Mouse (Mus musculus) forebrain, embryonic 16.5 days (tissue): ENCODE measurements at regions not wholly inside any gene's neighbourhood (a gene's known extent, or its start where the extent isn't known, plus 50 kb on each side); places are given as distances from the start of the nearest gene placed in this dataset.
A peak's percentile ranks its signal among the peaks of the same experiment; 100 is the strongest.

Experiments
- ATAC-seq: fragments of 200-750 bp; cut with Nextera tagmentation; 2 replicates; pipeline ENCODE4 v1.8.0; 2017; ENCODE audit warnings: mild to moderate bottlenecking, moderate library complexity
- H3K27ac ChIP-seq: fragments of 300-500 bp; sonication (generic); 2 replicates; pipeline ENCODE4 v1.5.1; 2014; ENCODE audit warnings: low read length, control low read depth
- H3K27me3 ChIP-seq: fragments of 300-500 bp; sonication (generic); replicated peaks from 2 replicates; pipeline ENCODE4 v1.6.1; 2014; ENCODE audit warnings: low read length; ENCODE audit not compliant: control insufficient read depth, insufficient read depth
- H3K36me3 ChIP-seq: fragments of 300-500 bp; sonication (generic); 2 replicates; pipeline ENCODE4 v1.6.1; 2014; ENCODE audit not compliant: control insufficient read depth, insufficient read depth
- H3K4me1 ChIP-seq: fragments of 300-500 bp; sonication (generic); replicated peaks from 2 replicates; pipeline ENCODE4 v1.6.1; 2014; ENCODE audit warnings: low read length; ENCODE audit not compliant: control insufficient read depth, insufficient read depth
- H3K4me2 ChIP-seq: fragments of 300-500 bp; sonication (generic); 2 replicates; pipeline ENCODE4 v1.6.1; 2014; ENCODE audit warnings: mild to moderate bottlenecking, low read length, control low read depth
- H3K4me3 ChIP-seq: fragments of 300-500 bp; sonication (generic); replicated peaks from 2 replicates; pipeline ENCODE4 v1.5.1; 2014; ENCODE audit warnings: mild to moderate bottlenecking, low read length, control low read depth
- H3K9ac ChIP-seq: fragments of 300-500 bp; sonication (generic); replicated peaks from 2 replicates; pipeline ENCODE4 v1.6.1; 2014; ENCODE audit warnings: low read depth, low read length, control low read depth
- H3K9me3 ChIP-seq: fragments of 300-500 bp; sonication (generic); 2 replicates; pipeline ENCODE4 v1.6.1; 2016; ENCODE audit warnings: low read length; ENCODE audit not compliant: control insufficient read depth
- WGBS: fragments of 180-500 bp; shearing (Covaris S2); extraction: QIAGEN DNeasy Blood & Tissue Kit; methylation state at CpG from one replicate; pipeline ENCODE4 v1.1.7; 2014; 5-methylcytosine and 5-hydroxymethylcytosine counted together

DNA sequence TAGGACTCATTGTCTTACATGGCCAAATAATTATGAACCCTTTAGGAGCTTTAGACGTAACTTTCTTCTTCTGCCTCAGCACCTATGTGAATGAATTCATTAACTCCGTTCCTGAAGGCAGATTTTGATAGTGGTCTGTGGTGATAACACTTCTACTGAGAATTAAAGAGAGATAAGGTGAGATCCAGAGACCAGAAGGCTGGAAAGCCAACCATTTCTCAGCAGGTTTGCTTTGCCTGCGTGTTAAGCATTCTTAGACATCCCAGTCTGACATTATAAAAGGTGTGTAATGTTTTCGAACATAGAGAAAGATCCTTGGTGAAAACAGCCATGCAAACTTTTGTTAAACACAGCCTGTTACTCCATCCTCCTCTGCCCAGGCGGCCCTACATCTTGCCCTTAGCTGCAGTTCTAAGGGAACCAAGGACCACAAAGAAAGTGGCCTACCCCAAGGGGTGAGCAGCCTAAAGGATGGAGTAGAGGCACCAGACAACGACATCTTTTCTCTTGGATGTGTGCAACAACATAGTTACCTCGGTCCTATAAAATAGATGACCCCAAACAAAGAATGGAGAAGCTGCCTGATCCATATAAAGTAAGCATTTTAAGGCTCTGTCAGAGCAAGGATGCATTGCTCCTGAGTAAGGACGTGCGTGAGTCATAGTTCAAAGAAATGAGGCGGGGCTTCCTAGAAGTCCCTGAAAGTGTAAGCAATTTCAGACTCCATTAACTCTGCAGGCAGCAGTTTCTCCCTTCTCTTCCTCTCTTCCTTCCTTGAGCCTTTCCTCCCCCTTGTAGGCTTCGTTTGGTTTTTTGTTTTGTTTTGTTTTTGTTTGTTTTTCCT is 55.1 kb upstream of the Xpr1 start:
- no peak overlapping the region for H3K9ac ChIP-seq
- WGBS = 67% methylated on average over 11 of the region's 11 CpGs
- no peaks in the 10 kb centered on the region for H3K36me3 ChIP-seq
- H3K9me3 ChIP-seq = no peaks in the 10 kb centered on the region
- H3K27ac ChIP-seq = no peak overlapping the region
- no peak overlapping the region for H3K4me3 ChIP-seq
- peaks cover 6% of the 10 kb centered on the region; the same call in 1 of the 2 replicates for H3K4me1 ChIP-seq
- ATAC-seq = no peak
- no peaks in the 10 kb centered on the region for H3K27me3 ChIP-seq
- no peak overlapping the region for H3K4me2 ChIP-seq

DNA sequence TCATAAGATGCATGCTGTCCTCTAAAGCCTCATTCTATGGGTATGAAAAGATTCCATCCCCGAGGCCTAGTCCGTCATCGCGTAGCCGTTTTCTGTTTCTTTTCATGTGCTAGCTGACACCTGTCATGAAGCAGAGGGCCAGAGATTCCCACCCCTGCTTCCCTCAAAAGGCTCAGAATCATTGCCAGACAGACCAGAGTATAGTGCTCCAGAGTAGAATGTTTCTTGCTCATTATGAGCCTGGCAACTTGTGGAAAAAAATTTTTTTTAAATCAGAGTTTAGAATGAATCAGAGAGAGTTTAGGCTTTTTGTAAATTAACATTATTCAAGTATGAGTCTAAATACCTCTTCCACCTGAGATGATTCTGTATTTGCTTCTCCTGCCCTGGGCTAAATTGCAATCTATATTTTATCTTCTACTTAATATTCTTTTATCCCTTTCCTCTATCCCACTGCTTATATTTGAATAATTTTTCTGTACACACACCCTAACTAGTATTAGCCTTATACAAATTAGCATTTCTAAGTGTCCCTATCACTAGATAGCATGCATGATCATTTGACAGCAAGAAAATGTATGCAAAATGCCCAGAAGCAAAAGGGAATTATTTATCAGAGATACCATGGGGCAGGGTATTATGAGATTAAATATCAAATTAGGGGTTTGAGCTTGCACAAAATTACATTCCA is 55.9 kb upstream of the Xpr1 start:
- 18% methylated on average over 5 of the region's 5 CpGs for WGBS
- H3K27ac ChIP-seq = no peak overlapping the region
- no peak overlapping the region for H3K4me2 ChIP-seq
- no peaks in the 10 kb centered on the region for H3K27me3 ChIP-seq
- H3K4me1 ChIP-seq = peaks cover 6% of the 10 kb centered on the region; the same call in 1 of the 2 replicates
- H3K36me3 ChIP-seq = no peaks in the 10 kb centered on the region
- H3K9ac ChIP-seq = no peak overlapping the region
- H3K4me3 ChIP-seq = no peak overlapping the region
- no peaks in the 10 kb centered on the region for H3K9me3 ChIP-seq
- ATAC-seq = no peak

DNA sequence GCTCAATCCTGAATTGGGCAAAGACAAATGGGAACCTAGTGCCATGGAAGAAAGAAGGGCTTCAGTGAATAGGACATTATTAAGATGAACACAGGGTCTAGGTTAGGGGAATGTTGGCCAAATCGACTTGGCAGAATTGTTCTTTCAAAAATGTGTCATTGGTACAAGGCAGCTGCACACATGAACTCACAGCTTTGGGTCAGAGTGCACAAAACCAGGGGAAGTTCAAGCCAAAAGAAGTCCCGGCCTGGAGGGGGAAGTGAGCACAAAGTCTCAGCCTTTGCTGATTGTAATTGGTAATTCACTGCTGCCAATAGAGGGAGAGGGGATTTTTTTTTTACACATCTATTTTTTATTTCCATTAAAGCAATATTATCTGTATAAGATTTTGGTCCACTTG is 57.8 kb upstream of the Xpr1 start:
- Histone ChIP-seq H3K9ac (no peak overlapping the region), H3K4me1 (peaks cover 6% of the 10 kb centered on the region; the same call in 1 of the 2 replicates), H3K4me2 (no peak overlapping the region), H3K4me3 (no peak overlapping the region), H3K36me3 (no peaks in the 10 kb centered on the region), H3K9me3 (no peaks in the 10 kb centered on the region), H3K27me3 (no peaks in the 10 kb centered on the region), H3K27ac (no peak overlapping the region)
- 30% methylated on average over 2 of the region's 2 CpGs for WGBS
- ATAC-seq = no peak

DNA sequence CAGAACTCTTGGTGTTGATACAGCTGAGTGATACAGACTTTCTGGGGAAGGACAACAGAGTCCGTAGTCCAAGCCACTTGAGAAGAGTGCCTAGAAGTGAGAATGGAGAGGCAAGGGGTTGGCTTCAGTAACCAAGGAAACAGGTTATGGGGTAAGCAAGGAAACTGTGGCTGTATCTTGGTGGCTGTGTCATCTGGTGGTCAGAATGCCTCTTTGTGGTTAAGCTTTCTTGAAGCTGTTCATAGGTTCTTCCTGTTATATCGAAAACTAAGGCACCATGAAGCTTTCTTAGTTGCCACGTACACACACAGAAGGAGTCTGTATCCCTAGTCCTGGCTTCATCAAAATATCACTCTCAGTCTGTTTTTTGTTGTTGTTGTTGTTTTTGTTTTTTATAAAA is 59.0 kb upstream of the Xpr1 start:
- WGBS = 89% methylated on average over 3 of the region's 3 CpGs
- Histone ChIP-seq H3K4me3 (no peak overlapping the region), H3K9ac (no peak overlapping the region), H3K4me2 (no peak overlapping the region), H3K27me3 (no peaks in the 10 kb centered on the region), H3K9me3 (no peaks in the 10 kb centered on the region), H3K27ac (no peak overlapping the region), H3K4me1 (peaks cover 6% of the 10 kb centered on the region; the same call in 1 of the 2 replicates), H3K36me3 (no peaks in the 10 kb centered on the region)
- ATAC-seq = no peak

DNA sequence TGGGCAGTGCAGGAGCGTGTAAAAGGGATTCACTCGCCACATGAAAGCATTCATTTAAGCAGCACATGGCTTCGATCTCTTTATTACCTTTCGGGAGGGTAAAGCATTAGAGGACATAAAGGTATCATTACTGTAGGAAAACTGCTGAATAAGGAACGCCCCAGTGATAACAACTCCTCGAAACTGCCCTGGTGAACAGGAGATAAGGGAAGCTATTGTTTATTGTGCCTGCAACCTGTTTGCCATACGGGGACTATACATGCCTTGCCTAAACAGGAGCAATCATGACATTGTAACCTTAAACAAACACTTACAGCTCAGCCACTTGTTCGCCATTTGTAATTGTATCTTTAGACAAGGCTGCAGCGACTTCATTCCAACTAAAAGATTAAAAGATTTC is 64.9 kb upstream of the Xpr1 start:
- WGBS = 35% methylated on average over 9 of the region's 9 CpGs
- H3K4me2 ChIP-seq = no peak overlapping the region

DNA sequence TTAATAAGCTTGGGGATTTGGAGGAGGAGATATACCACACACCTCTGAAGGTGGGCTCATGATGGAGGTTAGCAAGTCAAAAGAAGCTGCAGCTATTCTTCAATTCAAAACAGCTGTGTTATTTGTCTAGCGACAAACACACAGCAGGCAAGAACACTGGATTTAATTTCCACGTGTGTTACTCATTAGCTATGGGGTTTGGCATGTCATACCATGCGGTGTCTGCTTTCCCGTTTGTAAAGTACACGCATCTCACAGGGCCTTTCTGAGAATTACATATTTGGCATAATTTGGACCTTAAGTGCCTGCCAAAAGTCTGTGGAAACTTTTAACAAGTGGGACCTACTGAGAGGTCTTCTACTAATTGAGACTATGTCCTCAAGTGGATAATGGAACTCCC is 65.5 kb upstream of the Xpr1 start:
- Histone ChIP-seq H3K4me1 (peaks cover 16% of the 10 kb centered on the region), H3K27ac (no peak overlapping the region)
- no peak for ATAC-seq

More for the DNA sequence above, 64.9 kb upstream of the Xpr1 start:
- Histone ChIP-seq H3K36me3 (no peaks in the 10 kb centered on the region), H3K9me3 (no peaks in the 10 kb centered on the region), H3K4me1 (peaks cover 16% of the 10 kb centered on the region), H3K9ac (no peak overlapping the region), H3K27ac (no peak overlapping the region), H3K27me3 (no peaks in the 10 kb centered on the region), H3K4me3 (no peak overlapping the region)
- ATAC-seq = no peak

DNA sequence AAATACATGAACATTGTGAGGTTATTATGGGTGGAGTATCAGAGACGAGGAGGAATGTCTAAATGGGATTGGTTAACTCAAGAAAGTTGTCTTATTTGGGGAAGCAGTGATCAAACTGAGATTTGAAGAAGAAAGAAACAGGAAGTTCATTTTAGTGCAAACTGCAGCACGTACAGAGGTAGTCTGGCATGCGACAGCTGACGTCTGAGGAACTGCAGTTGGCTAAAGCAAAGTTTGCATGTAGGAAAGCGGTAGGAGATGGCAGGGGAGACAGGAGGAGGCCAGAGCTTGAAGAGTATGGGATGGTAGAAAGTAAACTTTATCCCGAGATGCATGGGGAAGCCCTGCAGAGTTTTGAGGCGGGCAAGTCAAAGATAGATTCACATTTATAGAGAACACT is 66.5 kb upstream of the Xpr1 start:
- Histone ChIP-seq H3K4me2 (no peak overlapping the region), H3K4me1 (peaks cover 20% of the 10 kb centered on the region), H3K9ac (no peak overlapping the region), H3K9me3 (no peaks in the 10 kb centered on the region), H3K4me3 (no peak overlapping the region), H3K36me3 (no peaks in the 10 kb centered on the region), H3K27ac (no peak overlapping the region), H3K27me3 (no peaks in the 10 kb centered on the region)
- ATAC-seq = no peak
- WGBS = 86% methylated on average over 7 of the region's 7 CpGs

More for the DNA sequence above, 65.5 kb upstream of the Xpr1 start:
- Histone ChIP-seq H3K4me3 (no peak overlapping the region), H3K27me3 (no peaks in the 10 kb centered on the region), H3K9me3 (no peaks in the 10 kb centered on the region), H3K4me2 (no peak overlapping the region), H3K9ac (no peak overlapping the region), H3K36me3 (no peaks in the 10 kb centered on the region)
- 56% methylated on average over 5 of the region's 5 CpGs for WGBS

DNA sequence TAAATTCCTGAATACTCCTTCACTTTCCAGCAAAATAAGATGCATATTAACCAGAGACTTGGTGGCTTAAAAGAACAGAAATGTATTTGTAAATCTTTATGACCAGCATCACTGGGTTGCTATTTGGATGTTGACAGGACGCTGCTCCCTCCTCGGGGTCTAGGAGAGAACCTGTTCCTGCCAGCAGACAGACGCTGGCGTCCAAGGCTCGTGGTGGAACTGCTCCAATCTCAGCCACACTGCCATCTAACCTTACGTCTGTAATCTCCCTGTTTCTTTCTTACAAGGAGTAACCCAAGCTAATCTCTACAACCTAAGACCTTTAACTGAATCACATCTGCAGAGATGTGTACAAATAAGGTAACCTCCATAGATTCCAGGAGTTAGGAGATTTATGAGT is 70.1 kb upstream of the Acbd6 start:
- Histone ChIP-seq H3K9me3 (no peaks in the 10 kb centered on the region), H3K4me1 (peaks cover 48% of the 10 kb centered on the region), H3K4me3 (no peak overlapping the region), H3K4me2 (no peak overlapping the region), H3K36me3 (no peaks in the 10 kb centered on the region), H3K27ac (peak overlapping the region; percentile 30), H3K27me3 (no peaks in the 10 kb centered on the region), H3K9ac (no peak overlapping the region)
- no peak for ATAC-seq
- 61% methylated on average over 6 of the region's 6 CpGs for WGBS

DNA sequence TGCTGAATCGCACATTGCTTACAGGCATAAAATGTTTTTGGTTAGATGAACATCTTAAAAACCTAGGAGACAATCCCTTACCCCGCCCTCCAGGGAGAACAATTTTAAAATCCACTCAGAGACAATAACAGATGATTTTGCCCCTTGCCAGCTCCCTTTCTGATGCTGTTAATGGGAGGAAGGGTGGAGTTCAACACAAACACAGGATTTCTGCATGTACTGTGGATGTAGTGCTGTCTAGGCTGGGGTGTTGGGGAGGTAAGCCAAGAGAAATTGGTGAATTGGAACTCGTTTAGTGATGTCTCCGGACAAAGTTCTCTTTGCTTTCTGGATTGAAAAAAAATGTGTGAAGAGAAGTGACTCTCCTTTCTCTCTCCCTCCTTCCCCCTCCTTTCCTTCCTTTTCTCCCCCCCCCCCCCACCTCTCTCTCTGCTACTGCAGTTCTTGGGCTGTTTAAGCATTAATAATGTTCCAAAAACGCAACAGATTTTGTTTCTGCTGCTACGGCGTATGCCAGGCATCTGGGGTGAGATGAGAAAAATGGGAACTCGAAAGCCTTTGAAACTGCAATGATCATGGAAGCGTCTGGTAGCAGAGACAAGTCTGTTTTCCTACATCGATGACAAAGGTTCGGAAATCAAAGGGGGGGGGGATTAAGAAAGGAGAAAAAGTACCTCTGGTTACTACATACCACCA is 68.8 kb upstream of the Acbd6 start:
- peak; percentile 75 for ATAC-seq
- H3K9ac ChIP-seq = no peak overlapping the region
- H3K27me3 ChIP-seq = no peaks in the 10 kb centered on the region
- peaks cover 45% of the 10 kb centered on the region for H3K4me1 ChIP-seq
- no peak overlapping the region for H3K4me3 ChIP-seq
- H3K9me3 ChIP-seq = no peaks in the 10 kb centered on the region
- peak overlapping the region; percentile 91 for H3K27ac ChIP-seq
- WGBS = 45% methylated on average over 11 of the region's 11 CpGs
- peak overlapping the region; percentile 5 for H3K4me2 ChIP-seq
- H3K36me3 ChIP-seq = no peaks in the 10 kb centered on the region
